In genomic region chr4:129495672-129496562, GRCm38 (mm10) we compare ENCODE assay signal across 8 mouse cellular contexts. TPM values are rescaled to one million over a fixed set of nuclear protein-coding genes. Genes with fewer than 3 reads are reported as not detected.
DNase-seq lines count a peak whose midpoint lies in the region; ATAC-seq lines count a peak whose summit lies in the region.

No protein-coding gene starts in this region.

- WGBS in embryonic facial prominence, embryonic 14.5 days, result 28% methylated on average over 16 of the region's 16 CpGs
- WGBS in intestine, embryonic 14.5 days, result 36% methylated on average over 16 of the region's 16 CpGs

- H3K9me3 ChIP-seq in embryonic facial prominence, embryonic 14.5 days (ENCODE audit: control insufficient read depth, low read length), result no peaks in the 10 kb centered on the region
- no peaks in the 10 kb centered on the region for H3K9me3 ChIP-seq in intestine, embryonic 14.5 days (ENCODE audit: control insufficient read depth, low read length)

- peak overlapping the region; percentile 34; the same call in 1 of the 2 replicates for H3K9ac ChIP-seq in embryonic facial prominence, embryonic 14.5 days (ENCODE audit: low read depth, low read length)
- H3K9ac ChIP-seq in intestine, embryonic 14.5 days (ENCODE audit: low read length), result 0 out of 2 replicates have a peak overlapping the region, but pooled peaks have one; percentile 3

- ATAC-seq in embryonic facial prominence, embryonic 14.5 days (ENCODE audit: low read depth), result no peak
- no peak for ATAC-seq in intestine, embryonic 14.5 days (replicated peaks; ENCODE audit: low FRiP score, low TSS enrichment, low read depth)

- DNase-seq in right cerebral cortex, postnatal 10 days (ENCODE audit: low spot score in 2 of 2), result peak; percentile 87 to 94
- DNase-seq in right cerebral cortex, postnatal 36 days (ENCODE audit: low spot score in 2 of 2), result no peak
- peak; percentile 39 for DNase-seq in embryonic facial prominence, embryonic 14.5 days (ENCODE audit: low spot score)
- DNase-seq in intestine, embryonic 14.5 days (ENCODE audit: low spot score), result no peak
- peak; percentile 50 for DNase-seq in lung, postnatal 10 days
- DNase-seq in right cerebral cortex, postnatal 25 days, result peak; percentile 49
- DNase-seq in thymus, postnatal 36 days, result no peak
- no peak for DNase-seq in thymus, adult 18-20 months

- H3K4me2 ChIP-seq in embryonic facial prominence, embryonic 14.5 days (ENCODE audit: low read depth, low read length), result peak overlapping the region; percentile 28; the same call in 1 of the 2 replicates
- H3K4me2 ChIP-seq in intestine, embryonic 14.5 days (ENCODE audit: low read length), result peak overlapping the region; percentile 26

- H3K27me3 ChIP-seq in embryonic facial prominence, embryonic 14.5 days (replicated peaks; ENCODE audit: control insufficient read depth, insufficient read depth, low read length), result peaks cover 18% of the 10 kb centered on the region
- H3K27me3 ChIP-seq in intestine, embryonic 14.5 days (replicated peaks; ENCODE audit: control insufficient read depth, insufficient read depth, low read length), result peaks cover 18% of the 10 kb centered on the region

- H3K27ac ChIP-seq in embryonic facial prominence, embryonic 14.5 days (replicated peaks; ENCODE audit: low read depth, low read length), result no peak overlapping the region
- 0 out of 2 replicates have a peak overlapping the region, but pooled peaks have one; percentile 22 for H3K27ac ChIP-seq in intestine, embryonic 14.5 days (ENCODE audit: low read depth)

- H3K36me3 ChIP-seq in embryonic facial prominence, embryonic 14.5 days (ENCODE audit: control insufficient read depth, insufficient read depth, low read length), result no peaks in the 10 kb centered on the region
- H3K36me3 ChIP-seq in intestine, embryonic 14.5 days (ENCODE audit: control insufficient read depth, insufficient read depth, low read length), result no peaks in the 10 kb centered on the region

- no peak overlapping the region for H3K4me3 ChIP-seq in embryonic facial prominence, embryonic 14.5 days (ENCODE audit: low read depth, low read length)
- H3K4me3 ChIP-seq in intestine, embryonic 14.5 days (ENCODE audit: low read depth, low read length), result no peak overlapping the region

- H3K4me1 ChIP-seq in embryonic facial prominence, embryonic 14.5 days (ENCODE audit: control insufficient read depth, insufficient read depth, low read length), result 0 out of 2 replicates have a peak, but pooled peaks cover 3% of the 10 kb centered on the region
- H3K4me1 ChIP-seq in intestine, embryonic 14.5 days (replicated peaks; ENCODE audit: control insufficient read depth, insufficient read depth, low read length), result peaks cover 20% of the 10 kb centered on the region

RNA-seq across cellular contexts. Expression of gene Fam229a, which starts 4.9 kb away (rescaled TPM):
- not detected in 2 replicates for polyA plus RNA-seq in embryonic facial prominence, embryonic 14.5 days (2014; fragmentation: Nextera tagmentation; extraction: Ambion mirVana)
- 0.47 TPM in 1 of 2 replicates, not detected in the other for polyA plus RNA-seq in intestine, embryonic 14.5 days (2014; fragmentation: Nextera tagmentation; extraction: Ambion mirVana)

RNA-seq across cellular contexts. Expression of gene Tssk3, which starts 5.1 kb away (rescaled TPM):
- polyA plus RNA-seq in embryonic facial prominence, embryonic 14.5 days (2014; fragmentation: Nextera tagmentation; extraction: Ambion mirVana), result not detected in 2 replicates
- not detected in 2 replicates for polyA plus RNA-seq in intestine, embryonic 14.5 days (2014; fragmentation: Nextera tagmentation; extraction: Ambion mirVana)

RNA-seq across cellular contexts. Expression of gene Marcksl1, which starts 17.5 kb away (rescaled TPM):
- 488 and 603 TPM in 2 replicates for polyA plus RNA-seq in embryonic facial prominence, embryonic 14.5 days (2014; fragmentation: Nextera tagmentation; extraction: Ambion mirVana)
- polyA plus RNA-seq in intestine, embryonic 14.5 days (2014; fragmentation: Nextera tagmentation; extraction: Ambion mirVana), result 595 and 619 TPM in 2 replicates

RNA-seq across cellular contexts. Expression of gene Bsdc1, which starts 34.5 kb away (rescaled TPM):
- polyA plus RNA-seq in embryonic facial prominence, embryonic 14.5 days (2014; fragmentation: Nextera tagmentation; extraction: Ambion mirVana), result 27.7 and 29.0 TPM in 2 replicates
- polyA plus RNA-seq in intestine, embryonic 14.5 days (2014; fragmentation: Nextera tagmentation; extraction: Ambion mirVana), result 21.8 and 24.6 TPM in 2 replicates

RNA-seq across cellular contexts. Expression of gene Hdac1, which starts 46.6 kb away (rescaled TPM):
- polyA plus RNA-seq in embryonic facial prominence, embryonic 14.5 days (2014; fragmentation: Nextera tagmentation; extraction: Ambion mirVana), result 179 and 200 TPM in 2 replicates
- polyA plus RNA-seq in intestine, embryonic 14.5 days (2014; fragmentation: Nextera tagmentation; extraction: Ambion mirVana), result 212 and 230 TPM in 2 replicates

Comparison
In these comparisons a context has a peak if more than half of its experiments do, and no peak if none do; other contexts are left out.
1. DNase-seq: peak in right cerebral cortex, postnatal 10 days (2 of 2), embryonic facial prominence, embryonic 14.5 days (single experiment), lung, postnatal 10 days (single experiment) and right cerebral cortex, postnatal 25 days (single experiment); none in right cerebral cortex, postnatal 36 days (0 of 2), intestine, embryonic 14.5 days (single experiment), thymus, postnatal 36 days (0 of 2) and thymus, adult 18-20 months (0 of 2).